Mouse (Mus musculus) NIH3T3 (cell line): ENCODE data around the gene Erbin.

Source experiments
- DNase-seq: peaks from one replicate; pipeline ENCODE4 v3.0.0-alpha.2; 2012; ENCODE audit warnings: low read depth

The Erbin gene

GRCm38 (mm10) chr13:103920261-103920932 lies at the start of gene Erbin:
Gene Erbin, minus strand, starts transcription at chr13:103920514.
- DNase-seq: peak; percentile 71

GRCm38 (mm10) chr13:103969912-103970311 lies 49.6 kb upstream of the Erbin start:
- DNase-seq: peak; percentile 44

GRCm38 (mm10) chr13:103967987-103968386 lies 47.7 kb upstream of the Erbin start:
- no peak for DNase-seq

GRCm38 (mm10) chr13:103966696-103967215 lies 46.4 kb upstream of the Erbin start:
- DNase-seq: no peak

- no peak for DNase-seq
Observed at GRCm38 (mm10) chr13:103965187-103965586, 44.9 kb upstream of the Erbin start.

- peak; percentile 60 for DNase-seq
Observed at GRCm38 (mm10) chr13:103963094-103963493, 42.8 kb upstream of the Erbin start.

GRCm38 (mm10) chr13:103959841-103960240 lies 39.5 kb upstream of the Erbin start:
- DNase-seq: peak; percentile 71

GRCm38 (mm10) chr13:103958607-103959123 lies 38.4 kb upstream of the Erbin start:
- no peak for DNase-seq

GRCm38 (mm10) chr13:103957175-103957940 lies 37.0 kb upstream of the Erbin start:
- DNase-seq: no peak

GRCm38 (mm10) chr13:103955652-103956051 lies 35.3 kb upstream of the Erbin start:
- DNase-seq: no peak

- peak; percentile 46 for DNase-seq
Observed at GRCm38 (mm10) chr13:103951393-103951792, 31.1 kb upstream of the Erbin start.

- no peak for DNase-seq
Observed at GRCm38 (mm10) chr13:103940796-103941195, 20.5 kb upstream of the Erbin start.

- no peak for DNase-seq
Observed at GRCm38 (mm10) chr13:103924586-103924985, 4.3 kb upstream of the Erbin start.

GRCm38 (mm10) chr13:103923402-103924065 lies 3.2 kb upstream of the Erbin start:
- no peak for DNase-seq

GRCm38 (mm10) chr13:103921831-103922380 lies 1.6 kb upstream of the Erbin start:
- DNase-seq: peak; percentile 63

- DNase-seq: peak; percentile 93
Observed at GRCm38 (mm10) chr13:103920933-103921830, 868 bp upstream of the Erbin start.

GRCm38 (mm10) chr13:103919956-103920260 lies 406 bp downstream of the Erbin start:
- no peak for DNase-seq

GRCm38 (mm10) chr13:103919234-103919955 lies 919 bp downstream of the Erbin start:
- DNase-seq: peak; percentile 53

GRCm38 (mm10) chr13:103918432-103918831 lies 1.9 kb downstream of the Erbin start:
- DNase-seq: no peak

- DNase-seq: no peak
Observed at GRCm38 (mm10) chr13:103914114-103914736, 6.1 kb downstream of the Erbin start.
